23 mouse cellular contexts compared by ENCODE assay signal in the genomic region with DNA sequence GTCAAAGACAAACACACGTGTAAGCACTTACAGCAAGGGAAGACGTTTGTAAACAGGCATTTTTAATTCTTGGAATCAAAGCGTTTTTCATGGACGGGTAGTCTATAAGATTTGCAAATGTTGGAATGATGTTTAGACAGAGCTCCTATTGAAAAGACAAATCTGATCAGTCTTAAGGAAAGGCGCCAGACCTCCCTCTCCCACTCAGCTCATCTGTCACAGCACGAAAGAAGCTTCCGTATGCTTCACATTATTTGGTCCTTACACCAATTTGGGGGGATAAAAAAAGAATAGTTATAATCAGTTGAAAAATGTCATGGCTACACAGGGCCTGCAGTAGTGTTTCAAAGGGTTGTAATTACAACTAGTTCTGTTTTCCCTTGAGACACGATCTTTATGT. TPM values are rescaled to one million over a fixed set of nuclear protein-coding genes. Genes with fewer than 3 reads are reported as not detected.
"Had no signal": no experiment of that assay in that cellular context is flagged by ENCODE, and none has a peak within 500 bp of the region (broad histone marks: within the 10 kb centered on the region; RNA-seq: fewer than 3 reads in every experiment).

No protein-coding gene starts in this region.

- H3K9ac ChIP-seq: lung, embryonic 14.5 days; midbrain, embryonic 12.5 days; neural tube, embryonic 13.5 days; neural tube, embryonic 15.5 days had no signal

- H3K9me3 ChIP-seq: midbrain, embryonic 10.5 days; midbrain, embryonic 12.5 days; neural tube, embryonic 13.5 days; neural tube, embryonic 15.5 days had no signal

- H3K27me3 ChIP-seq: midbrain, embryonic 12.5 days; neural tube, embryonic 13.5 days; neural tube, embryonic 15.5 days had no signal

- H3K4me3 ChIP-seq: midbrain, embryonic 10.5 days; midbrain, embryonic 12.5 days; myocyte; neural tube, embryonic 13.5 days; neural tube, embryonic 15.5 days had no signal

- H3K27ac ChIP-seq: midbrain, embryonic 10.5 days; midbrain, embryonic 12.5 days; neural tube, embryonic 13.5 days; neural tube, embryonic 15.5 days had no signal

- ATAC-seq: midbrain, embryonic 16.5 days had no signal

- H3K4me2 ChIP-seq: lung, embryonic 14.5 days; midbrain, embryonic 12.5 days; neural tube, embryonic 13.5 days; neural tube, embryonic 15.5 days had no signal

- H3K4me1 ChIP-seq: midbrain, embryonic 10.5 days; midbrain, embryonic 12.5 days; neural tube, embryonic 13.5 days; neural tube, embryonic 15.5 days had no signal

- DNase-seq: lung, adult 18-20 months; lung, embryonic 14.5 days; lung, postnatal 10 days; lung, postnatal 4 days; midbrain, embryonic 14.5 days; retina, postnatal 1 day; right cerebral cortex, adult 18-20 months; right cerebral cortex, postnatal 25 days; right cerebral cortex, postnatal 4 days; spleen, adult 18-20 months; thymus, adult 2 months; thymus, postnatal 25 days; thymus, postnatal 4 days had no signal

RNA-seq across cellular contexts. Expression of a gene that starts 31.9 kb away (rescaled TPM):
- total RNA-seq: megakaryocyte, adult 5-6 weeks had no signal
- polyA plus RNA-seq: lung, embryonic 14.5 days; myocyte; neural tube, embryonic 11.5 days; small intestine, adult 2 months; stomach, embryonic 14.5 days had no signal
